Mouse (Mus musculus) liver, postnatal 0 days (tissue): ENCODE data around the gene Hmgcll1.

Experiments
- CTCF ChIP-seq: sonication (generic); IDR thresholded peaks from 2 replicates; pipeline ENCODE4 v1.5.1; 2016; ENCODE audit warnings: antibody characterized with exemption, low read depth
- EP300 ChIP-seq: IDR thresholded peaks from 2 replicates; pipeline ENCODE4 v1.6.1; 2016; ENCODE audit warnings: antibody characterized with exemption, low read depth, mild to moderate bottlenecking

DNA sequence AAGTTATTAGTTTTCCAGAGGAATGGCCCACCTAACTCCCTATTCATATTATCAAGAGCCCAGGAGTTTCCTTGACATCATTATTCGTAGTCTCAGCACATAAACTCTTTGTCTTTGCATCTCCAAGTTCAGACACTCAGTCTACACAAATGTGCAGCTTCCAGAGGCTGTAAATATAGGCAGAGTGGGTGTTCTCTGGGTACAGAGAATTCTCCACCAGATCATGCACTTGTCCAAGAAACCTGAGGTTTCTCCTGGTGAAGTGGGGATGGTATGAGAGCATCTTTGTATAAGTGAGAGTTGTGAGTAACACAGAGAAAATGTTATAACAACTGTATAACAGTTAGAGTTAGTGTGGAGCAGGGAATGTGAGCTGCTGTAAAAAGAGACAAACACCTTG lies 114.7 kb downstream of the Hmgcll1 start:
- TF ChIP-seq CTCF (no peak), EP300 (no peak)
